Mouse (Mus musculus) midbrain, postnatal 0 days (tissue): ENCODE measurements around the gene Hes2. TPM values are rescaled to one million over a fixed set of nuclear protein-coding genes. Genes with fewer than 3 reads are reported as not detected.

Experiments used
- ATAC-seq: fragments of 200-750 bp; cut with Nextera tagmentation; 2 replicates; pipeline ENCODE4 v1.8.0; 2017; ENCODE audit warnings: moderate number of reproducible peaks, mild to moderate bottlenecking, moderate TSS enrichment, moderate library complexity; ENCODE audit not compliant: low FRiP score
- DNase-seq: peaks from one replicate; pipeline ENCODE4 v3.0.0-alpha.2; 2015; ENCODE audit warnings: low spot score
- H3K27ac ChIP-seq: fragments of 300-500 bp; sonication (generic); 2 replicates; pipeline ENCODE4 v1.5.1; 2014; ENCODE audit warnings: low read depth, mild to moderate bottlenecking, low read length, mixed read lengths
- H3K27me3 ChIP-seq: fragments of 300-500 bp; sonication (generic); 2 replicates; pipeline ENCODE4 v1.6.1; 2014; ENCODE audit warnings: low read length, control low read depth, mixed read lengths; ENCODE audit not compliant: insufficient read depth
- H3K36me3 ChIP-seq: fragments of 300-500 bp; sonication (generic); 2 replicates; pipeline ENCODE4 v1.6.1; 2014; ENCODE audit warnings: low read length, control low read depth, mixed read lengths; ENCODE audit not compliant: insufficient read depth
- H3K4me1 ChIP-seq: fragments of 300-500 bp; sonication (generic); 2 replicates; pipeline ENCODE4 v1.6.1; 2014; ENCODE audit warnings: mild to moderate bottlenecking, control low read depth, antibody characterized with exemption, low read length, mixed read lengths; ENCODE audit not compliant: insufficient read depth
- H3K4me2 ChIP-seq: fragments of 300-500 bp; sonication (generic); 2 replicates; pipeline ENCODE4 v1.6.1; 2014; ENCODE audit warnings: low read depth, mild to moderate bottlenecking, low read length, mixed read lengths; ENCODE audit not compliant: poor library complexity, severe bottlenecking
- H3K4me3 ChIP-seq: fragments of 300-500 bp; sonication (generic); 2 replicates; pipeline ENCODE4 v1.5.1; 2014; ENCODE audit warnings: low read depth, mild to moderate bottlenecking, low read length, moderate library complexity
- H3K9ac ChIP-seq: fragments of 300-500 bp; sonication (generic); replicated peaks from 2 replicates; pipeline ENCODE4 v1.6.1; 2014; ENCODE audit warnings: mild to moderate bottlenecking, low read length, moderate library complexity, mixed read lengths; ENCODE audit not compliant: poor library complexity, severe bottlenecking
- H3K9me3 ChIP-seq: fragments of 300-500 bp; sonication (generic); 2 replicates; pipeline ENCODE4 v1.6.1; 2016; ENCODE audit warnings: low read length, control low read depth
- CTCF ChIP-seq: IDR thresholded peaks from 2 replicates; pipeline ENCODE4 v1.5.1; 2016; ENCODE audit warnings: antibody characterized with exemption, mild to moderate bottlenecking
- WGBS: fragments of 180-500 bp; shearing (Covaris S2); extraction: QIAGEN DNeasy Blood & Tissue Kit; methylation state at CpG from one replicate; pipeline ENCODE4 v1.1.7; 2014; 5-methylcytosine and 5-hydroxymethylcytosine counted together
- polyA plus RNA-seq: library from polyadenylated mRNA; unstranded; fragments of >200 nt; fragmentation: Nextera tagmentation; extraction: Ambion mirVana; gene quantifications from 2 replicates; pipeline ENCODE4 v1.2.1, GENCODE M21; 2015
- total RNA-seq: library from RNA; depleted of rRNA; stranded (reverse); fragments of >200 nt; gene quantifications from 2 replicates; pipeline ENCODE4 v1.2.3, GENCODE M21; 2014; rRNA removed

The Hes2 gene
- total and polyA plus RNA-seq, 2 experiments from 2014 or later, result not detected

DNA sequence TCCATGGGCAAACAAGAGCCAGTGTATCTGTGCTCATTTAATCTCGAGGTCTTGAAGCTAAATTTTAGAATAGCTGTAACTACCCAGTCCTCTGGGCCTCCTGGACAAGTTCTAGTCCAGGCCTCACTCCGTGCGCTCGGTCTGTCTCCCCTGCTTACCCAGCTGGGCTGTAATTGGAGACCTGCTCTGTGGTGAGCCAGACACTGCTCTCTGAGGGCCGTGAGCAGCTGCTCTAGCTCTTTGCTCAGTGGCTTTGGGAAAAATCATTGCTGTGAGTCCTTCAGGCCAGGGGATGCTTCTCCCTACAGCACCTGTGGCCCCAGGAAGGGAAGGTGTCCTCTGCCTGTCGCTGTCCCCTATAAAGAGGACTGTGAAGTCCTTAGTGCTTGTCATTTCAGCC is 47.5 kb downstream of the Hes2 start:
- ATAC-seq (no peak), DNase-seq (no peak)
- no peak for TF ChIP-seq CTCF
- Histone ChIP-seq H3K9ac (no peak overlapping the region), H3K4me2 (no peak overlapping the region), H3K27ac (no peak overlapping the region), H3K36me3 (no peaks in the 10 kb centered on the region; the same call in 1 of the 2 replicates), H3K4me3 (no peak overlapping the region), H3K4me1 (peaks cover 14% of the 10 kb centered on the region; the same call in 1 of the 2 replicates), H3K27me3 (no peaks in the 10 kb centered on the region), H3K9me3 (no peaks in the 10 kb centered on the region)
- 57% methylated on average over 6 of the region's 6 CpGs for WGBS

GRCm38 (mm10) chr4:152209623-152210022 is 51.0 kb downstream of the Hes2 start:
- H3K9ac ChIP-seq, result no peak overlapping the region
- H3K9me3 ChIP-seq, result no peaks in the 10 kb centered on the region
- H3K27me3 ChIP-seq, result no peaks in the 10 kb centered on the region
- ATAC-seq (no peak), DNase-seq (no peak)
- no peak overlapping the region for H3K4me2 ChIP-seq
- 68% methylated on average over 4 of the region's 4 CpGs for WGBS
- TF ChIP-seq CTCF, result no peak
- no peak overlapping the region for H3K4me3 ChIP-seq
- no peaks in the 10 kb centered on the region for H3K4me1 ChIP-seq
- H3K27ac ChIP-seq, result no peak overlapping the region
- no peaks in the 10 kb centered on the region; the same call in 1 of the 2 replicates for H3K36me3 ChIP-seq

Other genes with a start within 250 kb of the Hes2 start
- gene Dnajc11, start 225.2 kb upstream of the Hes2 start, total RNA-seq, result 83.2 and 88.5 TPM in 2 replicates
- gene Dnajc11, start 225.2 kb upstream of the Hes2 start, polyA plus RNA-seq, result 73.7 and 75.9 TPM in 2 replicates
- gene Thap3, start 169.9 kb upstream of the Hes2 start, total RNA-seq, result 13.8 and 21.1 TPM in 2 replicates
- gene Thap3, start 169.9 kb upstream of the Hes2 start, polyA plus RNA-seq, result 42.7 and 45.7 TPM in 2 replicates
- gene Phf13, start 162.6 kb upstream of the Hes2 start, total RNA-seq, result 17.2 and 18.3 TPM in 2 replicates
- 16.6 and 17.1 TPM in 2 replicates for gene Phf13, start 162.6 kb upstream of the Hes2 start, polyA plus RNA-seq
- 9.0 and 13.2 TPM in 2 replicates for gene Klhl21, start 150.1 kb upstream of the Hes2 start, total RNA-seq
- gene Klhl21, start 150.1 kb upstream of the Hes2 start, polyA plus RNA-seq, result 3.5 and 4.1 TPM in 2 replicates
- gene Zbtb48, start 131.2 kb upstream of the Hes2 start, total RNA-seq, result 7.8 and 8.9 TPM in 2 replicates
- gene Zbtb48, start 131.2 kb upstream of the Hes2 start, polyA plus RNA-seq, result 17.0 and 20.6 TPM in 2 replicates
- gene Tas1r1, start 120.3 kb upstream of the Hes2 start, total RNA-seq, result 0.11 and 1.5 TPM in 2 replicates
- gene Tas1r1, start 120.3 kb upstream of the Hes2 start, polyA plus RNA-seq, result 1.6 TPM in 2 replicates
- gene Nol9, start 119.5 kb upstream of the Hes2 start, total RNA-seq, result 22.5 and 27.4 TPM in 2 replicates
- gene Nol9, start 119.5 kb upstream of the Hes2 start, polyA plus RNA-seq, result 17.5 and 19.0 TPM in 2 replicates
- gene Plekhg5, start 86.4 kb upstream of the Hes2 start, total RNA-seq, result 17.6 and 33.5 TPM in 2 replicates
- gene Plekhg5, start 86.4 kb upstream of the Hes2 start, polyA plus RNA-seq, result 13.0 and 15.1 TPM in 2 replicates
- 0.99 and 2.0 TPM in 2 replicates for gene Tnfrsf25, start 42.9 kb upstream of the Hes2 start, total RNA-seq
- gene Tnfrsf25, start 42.9 kb upstream of the Hes2 start, polyA plus RNA-seq, result 0.38 and 0.49 TPM in 2 replicates
- 0.22 and 0.42 TPM in 2 replicates for gene Espn, start 6.5 kb upstream of the Hes2 start, total RNA-seq
- 0.22 and 0.53 TPM in 2 replicates for gene Espn, start 6.5 kb upstream of the Hes2 start, polyA plus RNA-seq
- 228 and 259 TPM in 2 replicates for gene Acot7, start 19.3 kb downstream of the Hes2 start, total RNA-seq
- 510 and 544 TPM in 2 replicates for gene Acot7, start 19.3 kb downstream of the Hes2 start, polyA plus RNA-seq
- gene Gpr153, start 115.4 kb downstream of the Hes2 start, total RNA-seq, result 138 and 149 TPM in 2 replicates
- 20.1 and 21.2 TPM in 2 replicates for gene Gpr153, start 115.4 kb downstream of the Hes2 start, polyA plus RNA-seq
- not detected in 2 replicates for gene Hes3, start 132.8 kb downstream of the Hes2 start, total RNA-seq
- 0.19 and 0.36 TPM in 2 replicates for gene Hes3, start 132.8 kb downstream of the Hes2 start, polyA plus RNA-seq
- 34.6 and 38.9 TPM in 2 replicates for gene Icmt, start 138.4 kb downstream of the Hes2 start, total RNA-seq
- 15.7 and 17.9 TPM in 2 replicates for gene Icmt, start 138.4 kb downstream of the Hes2 start, polyA plus RNA-seq
- gene Rnf207, start 160.1 kb downstream of the Hes2 start, total RNA-seq, result 7.6 and 15.2 TPM in 2 replicates
- 7.2 and 8.8 TPM in 2 replicates for gene Rnf207, start 160.1 kb downstream of the Hes2 start, polyA plus RNA-seq
- gene Rpl22, start 166.9 kb downstream of the Hes2 start, total RNA-seq, result 177 and 203 TPM in 2 replicates
- 125 and 148 TPM in 2 replicates for gene Rpl22, start 166.9 kb downstream of the Hes2 start, polyA plus RNA-seq
- gene Chd5, start 179.8 kb downstream of the Hes2 start, total RNA-seq, result 95.0 and 98.6 TPM in 2 replicates
- 77.6 and 107 TPM in 2 replicates for gene Chd5, start 179.8 kb downstream of the Hes2 start, polyA plus RNA-seq